Mouse (Mus musculus): ENCODE measurements around the gene Asb5. TPM values are rescaled to one million over a fixed set of nuclear protein-coding genes. Genes with fewer than 3 reads are reported as not detected.
"Not testable (repeated sequence)": the region's sequence is repeated elsewhere in the genome, so short reads cannot be mapped to it uniquely, and the experiment has no call there.

Gene Asb5
- polyA plus RNA-seq, 1 experiment: 1.0 TPM

DNA sequence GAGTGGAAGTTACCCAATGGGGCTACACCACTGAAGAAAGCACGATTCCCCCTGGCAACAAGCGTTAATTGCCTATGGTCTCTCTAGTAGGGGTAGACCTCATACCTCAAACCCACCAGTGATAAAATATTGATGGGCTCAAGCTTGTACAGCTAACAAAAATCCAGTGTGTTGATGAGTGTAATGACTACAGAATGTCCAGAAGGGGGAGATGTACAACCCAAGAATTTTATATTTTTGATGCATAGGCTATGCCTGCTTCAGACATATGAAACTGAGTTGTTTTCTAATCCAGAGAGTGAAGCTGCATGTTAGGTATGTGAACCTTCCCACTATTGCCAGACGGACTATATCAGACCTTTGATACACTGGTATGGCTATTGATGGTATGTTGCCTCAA lies 7.9 kb downstream of the Asb5 start:
- no peak for DNase-seq (ENCODE audit: low spot score)

GRCm38 (mm10) chr8:54541331-54541730 lies 12.0 kb downstream of the Asb5 start:
- no peak for DNase-seq (ENCODE audit: low spot score)

- DNase-seq (ENCODE audit: low spot score): no peak
These were observed 19.0 kb downstream of the Asb5 start for GRCm38 (mm10) chr8:54548383-54548782.

DNA sequence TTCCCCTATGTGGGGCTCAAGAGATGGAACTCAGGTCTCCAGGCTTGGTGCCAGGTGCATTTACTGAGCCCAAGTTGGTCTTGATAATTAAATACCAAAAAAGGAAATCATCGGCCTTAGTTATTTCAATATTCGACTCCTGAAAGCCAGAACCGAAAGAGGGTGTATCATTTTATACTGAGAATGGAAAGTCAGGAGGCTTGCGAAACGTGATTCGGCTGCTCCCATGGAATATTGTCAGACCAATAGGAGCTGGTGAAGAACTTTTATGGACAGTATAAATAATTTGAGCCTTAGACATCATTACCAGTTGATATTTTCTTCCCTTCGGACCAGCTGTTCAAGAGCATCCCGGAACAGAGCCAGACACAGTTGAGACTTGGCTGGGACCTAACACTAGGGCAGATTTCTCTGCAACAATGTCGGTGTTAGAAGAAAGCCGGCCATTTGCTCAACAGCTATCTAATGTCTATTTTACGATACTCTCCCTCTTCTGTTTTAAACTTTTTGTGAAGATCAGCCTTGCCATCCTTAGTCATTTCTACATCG lies 20.7 kb downstream of the Asb5 start:
- no peak for DNase-seq (ENCODE audit: low spot score)

- no peak for DNase-seq (ENCODE audit: low spot score)
These were observed 25.5 kb downstream of the Asb5 start for GRCm38 (mm10) chr8:54554921-54555320.

- no peak for DNase-seq (ENCODE audit: low spot score)
These were observed 32.8 kb downstream of the Asb5 start for GRCm38 (mm10) chr8:54562137-54562536.

DNA sequence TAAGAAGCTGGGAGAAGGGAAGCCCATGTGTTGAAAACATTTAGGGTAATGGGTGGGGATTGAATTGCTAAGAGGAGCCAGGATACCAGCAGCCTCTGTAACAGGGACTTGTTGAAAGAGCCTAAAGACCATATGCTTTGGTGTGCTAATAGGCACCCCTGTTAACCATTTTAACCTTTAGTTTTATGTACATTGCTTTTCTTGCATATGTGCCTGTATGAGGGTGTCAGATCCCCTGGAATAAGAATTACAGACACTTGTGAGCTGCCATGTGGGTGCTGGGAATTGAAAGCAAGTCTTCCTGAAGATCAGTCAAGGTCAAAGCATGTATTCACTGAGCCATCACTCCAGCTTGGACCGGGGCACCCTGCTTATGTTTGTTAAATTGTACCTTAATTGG lies 35.8 kb downstream of the Asb5 start:
- DNase-seq (ENCODE audit: low spot score): no peak

DNA sequence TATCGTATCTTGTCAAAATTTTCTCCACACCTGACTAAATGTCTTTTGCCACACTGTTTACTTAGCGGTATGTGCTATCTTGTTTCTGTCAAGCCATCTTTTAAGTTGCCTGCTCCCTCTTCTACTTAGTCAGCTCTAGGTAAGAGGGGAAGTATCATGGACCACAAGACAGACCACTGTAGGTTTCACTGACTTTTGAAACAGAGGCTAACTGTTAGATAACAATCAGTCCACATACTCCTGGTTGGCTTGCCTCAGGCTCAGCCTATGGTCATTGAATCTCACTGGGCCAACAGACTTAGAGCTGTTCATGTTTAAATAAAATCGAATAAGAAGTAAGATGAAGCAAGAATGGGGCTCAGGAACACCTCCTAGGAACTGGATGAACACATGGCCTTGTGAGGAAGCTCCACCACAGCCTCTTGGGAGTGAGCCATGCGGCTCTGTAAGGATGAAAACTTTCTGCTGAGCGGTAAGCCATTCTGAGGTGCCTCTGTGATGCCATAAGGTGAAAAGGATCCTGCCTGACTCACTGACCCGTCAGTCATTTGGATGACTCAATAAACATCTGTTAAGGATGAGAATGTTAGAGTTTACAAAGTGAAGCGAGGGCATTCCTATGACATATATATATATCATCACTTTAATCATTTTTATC lies 36.4 kb downstream of the Asb5 start:
- no peak for DNase-seq (ENCODE audit: low spot score)

DNA sequence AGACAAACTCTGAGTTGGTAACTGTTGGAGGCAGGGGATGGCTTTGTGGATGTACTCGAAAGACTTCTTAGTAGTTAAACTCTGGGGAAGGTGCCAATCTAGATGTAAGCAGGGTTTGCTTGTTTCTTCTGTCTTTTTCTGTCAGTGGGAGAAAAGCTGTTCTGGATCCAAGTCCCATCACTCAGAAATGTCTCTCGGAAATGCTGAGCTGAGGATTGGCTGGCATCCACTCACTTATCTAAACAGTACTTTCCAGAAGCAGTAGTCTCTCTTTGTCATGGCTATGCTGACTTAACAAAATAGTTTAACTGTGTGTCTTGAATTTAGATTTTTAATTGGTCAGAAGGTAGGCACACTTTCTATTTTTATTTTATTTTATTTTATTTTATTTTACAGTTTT lies 37.8 kb downstream of the Asb5 start:
- no peak for DNase-seq (ENCODE audit: low spot score)

- no peak for DNase-seq (ENCODE audit: low spot score)
These were observed 41.5 kb downstream of the Asb5 start for GRCm38 (mm10) chr8:54570618-54571609.

- DNase-seq (ENCODE audit: low spot score): no peak
These were observed 52.1 kb downstream of the Asb5 start for GRCm38 (mm10) chr8:54581436-54581835.

DNA sequence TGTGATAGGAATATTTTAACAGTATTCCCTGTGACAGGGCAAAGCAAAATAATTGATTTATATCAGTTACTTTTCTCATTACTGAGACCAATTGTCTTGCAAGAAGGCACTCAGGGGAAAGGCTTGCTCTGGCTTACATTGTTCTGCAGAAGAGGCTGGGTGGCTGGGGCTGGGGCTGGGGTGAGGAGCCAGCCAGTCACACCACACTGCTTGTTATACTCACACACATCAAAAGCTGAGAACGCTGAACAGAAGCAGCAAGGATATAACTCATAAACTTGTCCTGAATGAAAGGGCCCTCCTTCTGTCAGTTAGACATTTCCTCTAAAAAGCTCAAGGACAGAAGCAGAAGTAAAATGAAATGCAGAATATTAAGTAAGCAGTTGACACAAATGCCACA lies 53.5 kb downstream of the Asb5 start:
- no peak for DNase-seq (ENCODE audit: low spot score)

DNA sequence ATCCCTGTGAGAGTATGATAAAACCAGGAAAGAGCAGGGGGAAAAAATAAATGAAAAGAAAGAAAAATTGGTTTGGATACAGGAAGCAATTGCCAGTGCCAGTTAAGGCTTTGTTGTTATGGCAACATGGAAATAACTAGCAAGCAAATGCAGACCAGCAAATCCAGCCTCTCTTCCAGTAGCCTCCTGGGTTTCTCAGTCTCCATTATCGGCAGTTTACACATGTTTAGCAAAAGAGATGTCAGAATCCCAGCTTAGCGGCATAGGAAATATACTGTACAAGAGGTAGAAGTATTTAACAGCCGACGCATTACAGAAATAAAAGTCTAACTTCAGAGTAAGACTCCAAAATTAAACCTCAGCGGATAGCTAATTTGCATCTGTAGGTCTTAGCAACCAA lies 65.3 kb downstream of the Asb5 start:
- no peak for DNase-seq (ENCODE audit: low spot score)

DNA sequence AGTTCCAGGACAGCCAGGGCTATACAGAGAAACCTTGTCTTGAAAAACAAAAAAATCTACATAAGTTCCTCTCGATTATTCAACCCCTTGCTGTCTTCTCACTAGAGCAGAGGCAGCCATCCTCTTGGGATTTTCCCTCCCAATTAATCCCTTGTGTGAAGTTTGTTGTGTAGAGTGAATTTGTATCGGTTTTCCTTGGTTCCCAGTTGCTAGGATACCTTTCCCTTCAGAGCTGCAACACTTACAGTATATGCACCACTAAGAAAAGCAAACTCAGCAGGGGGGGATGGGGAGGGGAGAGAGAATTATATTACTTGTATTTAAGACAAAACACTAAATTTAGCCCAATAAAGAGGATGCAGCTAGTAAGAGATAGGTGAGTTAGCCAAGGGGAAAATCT lies 66.7 kb downstream of the Asb5 start:
- no peak for DNase-seq (ENCODE audit: low spot score)

GRCm38 (mm10) chr8:54596940-54597339 lies 67.6 kb downstream of the Asb5 start:
- DNase-seq (ENCODE audit: low spot score): no peak

GRCm38 (mm10) chr8:54597386-54597785 lies 68.0 kb downstream of the Asb5 start:
- no peak for DNase-seq (ENCODE audit: low spot score)

DNA sequence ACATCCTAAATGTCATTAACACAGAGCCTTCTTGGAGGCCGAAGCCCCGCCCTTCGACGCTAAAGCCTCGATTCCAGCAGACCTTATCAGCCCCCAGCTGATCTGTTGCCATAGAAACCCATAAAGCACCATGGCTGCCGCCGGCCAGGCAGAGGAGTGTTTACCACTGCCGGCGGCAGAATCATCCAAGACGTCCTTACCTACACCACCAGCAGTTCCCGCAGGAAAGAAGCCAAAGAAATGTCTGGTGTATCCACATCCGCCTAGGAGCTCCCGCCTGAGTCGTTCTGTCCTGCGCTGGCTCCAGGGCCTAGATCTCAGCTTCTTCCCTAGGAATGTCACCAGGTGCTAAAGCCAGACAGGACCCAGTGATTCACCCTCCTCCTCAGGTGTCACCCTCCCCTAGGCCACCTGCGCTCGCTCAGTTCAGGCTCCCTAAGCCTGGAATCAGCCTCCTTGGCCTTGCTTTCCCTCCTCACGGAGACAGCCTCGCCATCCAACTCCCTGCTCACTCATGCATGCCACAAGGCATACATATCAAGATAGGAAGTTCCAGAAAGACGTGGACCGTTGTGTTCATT lies 71.4 kb downstream of the Asb5 start, which contains the start of gene Spata4:
Spata4 (plus strand) TSS at position 111 of the 581 bp plus-strand sequence.
- no peak for DNase-seq (ENCODE audit: low spot score)

GRCm38 (mm10) chr8:54603440-54603839 lies 74.1 kb downstream of the Asb5 start:
- no peak for DNase-seq (ENCODE audit: low spot score)

- no peak for DNase-seq (ENCODE audit: low spot score)
These were observed 80.0 kb downstream of the Asb5 start for GRCm38 (mm10) chr8:54609336-54609735.

DNA sequence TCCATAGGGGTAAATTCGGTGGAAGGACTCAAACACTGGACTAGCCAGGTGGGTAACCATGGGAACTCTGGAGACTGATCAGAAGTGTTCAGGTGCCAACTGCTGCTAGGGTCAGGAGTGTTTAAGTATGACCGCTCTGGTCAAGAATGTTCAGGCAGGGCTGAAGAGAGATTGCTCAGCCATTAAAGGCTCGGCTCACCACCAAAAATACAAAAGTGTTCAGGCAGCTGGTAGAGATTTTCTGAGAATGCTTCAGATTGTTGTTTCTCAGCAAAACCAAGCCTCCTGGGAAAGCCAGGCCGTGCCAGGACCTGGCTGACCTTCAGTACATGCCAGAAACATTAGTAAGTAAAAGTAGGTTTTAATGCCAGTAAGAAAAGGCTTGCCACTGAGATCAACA lies 80.9 kb downstream of the Asb5 start:
- DNase-seq (ENCODE audit: low spot score): no peak

DNA sequence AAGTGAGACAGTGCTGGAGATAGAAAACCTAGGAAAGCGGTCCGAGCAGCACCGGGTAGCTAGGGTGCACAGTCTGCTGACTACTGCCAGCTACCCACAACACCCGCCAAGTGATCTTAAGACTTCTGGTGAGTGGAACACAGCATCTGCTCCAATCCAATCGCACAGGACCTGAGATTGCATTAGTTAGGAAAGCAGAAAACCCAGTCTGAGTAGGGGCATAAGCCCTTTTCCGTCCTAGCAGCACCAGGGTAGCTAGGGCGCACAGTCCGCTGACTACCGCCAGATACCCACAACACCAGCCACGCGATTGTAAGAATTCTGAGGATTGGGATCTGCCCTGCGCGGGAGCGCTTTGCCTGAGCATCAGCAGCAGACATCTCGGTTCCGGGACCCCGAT lies 87.3 kb downstream of the Asb5 start:
- not testable (repeated sequence) for DNase-seq (ENCODE audit: low spot score)

Measured in urinary bladder, adult 2 months (tissue).